Comparison of ENCODE assay signal across 8 mouse cellular contexts in the genomic region with DNA sequence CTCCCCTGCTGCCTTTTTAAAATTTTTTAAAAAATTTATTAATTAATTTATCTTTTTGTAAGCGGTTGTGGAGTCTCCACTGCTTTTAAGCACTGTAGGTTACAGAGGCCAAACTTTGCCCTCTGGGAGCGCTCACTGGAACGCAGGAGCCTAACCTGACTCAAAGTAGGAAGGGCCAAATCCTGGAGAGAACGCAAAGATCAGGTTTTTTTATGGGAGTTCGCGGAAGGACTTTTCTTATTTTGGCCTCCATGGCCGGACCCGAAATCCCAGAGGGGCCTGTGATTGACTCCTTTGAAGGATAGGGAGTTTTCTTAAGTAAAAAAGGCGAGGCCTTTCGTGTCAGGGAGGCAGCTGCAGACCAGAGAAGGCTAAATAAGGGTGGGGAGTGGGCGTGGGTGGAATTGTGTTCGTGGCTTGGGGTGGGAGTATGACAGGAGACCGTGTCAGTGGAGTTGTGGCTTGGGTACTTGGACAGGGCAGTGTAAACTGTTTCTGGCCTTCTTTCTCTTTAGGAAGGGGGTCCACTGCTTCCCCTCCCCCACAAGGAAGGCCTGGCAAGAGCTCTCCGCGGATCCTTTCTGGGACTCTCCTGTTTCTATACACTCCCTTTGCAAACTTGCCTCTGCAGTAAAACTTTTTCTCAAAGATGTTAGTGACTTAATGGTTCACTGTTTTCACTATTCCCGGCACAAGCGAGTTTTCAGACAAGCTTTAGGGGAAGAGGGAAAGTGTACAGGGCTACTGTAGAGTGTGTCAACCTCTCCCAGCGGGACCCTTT. TPM values are rescaled to one million over a fixed set of nuclear protein-coding genes. Genes with fewer than 3 reads are reported as not detected.
DNase-seq lines count a peak whose midpoint lies in the region; ATAC-seq and TF ChIP-seq lines count a peak whose summit lies in the region.

No protein-coding gene starts in this region.

- intact Hi-C loops in gastrocnemius, adult 2 months (cut with DNase I), result loop anchor here (5.0 kb wide), 3 partner anchors 42 to 402 kb away; no protein-coding TSS in a partner anchor

- peak overlapping the region; percentile 54 for H3K4me2 ChIP-seq in liver, embryonic 14.5 days (ENCODE audit: low read depth)

- peak overlapping the region; percentile 98 for H3K27ac ChIP-seq in gastrocnemius, adult 2 months
- no peak overlapping the region for H3K27ac ChIP-seq in liver, embryonic 14.5 days

- peak overlapping the region; percentile 94 for H3K4me3 ChIP-seq in gastrocnemius, adult 2 months
- peak overlapping the region; percentile 55 to 60 for H3K4me3 ChIP-seq in liver, embryonic 14.5 days (ENCODE audit: insufficient read depth in 1 of 2, low read depth in 2 of 2, low read length in 2 of 2)

- no peak for ATAC-seq in CD4-positive, CD25-positive, alpha-beta regulatory T cell, adult 4 months
- ATAC-seq in liver, embryonic 14.5 days (ENCODE audit: insufficient read depth), result no peak

- DNase-seq in CD4-positive, CD25-positive, alpha-beta regulatory T cell, adult 2 months (ENCODE audit: low read depth, low spot score), result peak; percentile 18
- peak; percentile 30 for DNase-seq in adrenal gland, postnatal 25 days
- peak; percentile 38 for DNase-seq in gastrocnemius, adult 2 months
- peak; percentile 15 for DNase-seq in induced T-regulatory cell, adult 2 months (ENCODE audit: low read depth)
- no peak for DNase-seq in liver, embryonic 14.5 days (ENCODE audit: low read depth in 3 of 3, low spot score in 3 of 3)
- peak; percentile 24 for DNase-seq in ovary, postnatal 14 days (ENCODE audit: low spot score)
- no peak for DNase-seq in left cerebral cortex, adult 9 months (ENCODE audit: low spot score in 2 of 2)

- H3K27me3 ChIP-seq in liver, embryonic 14.5 days (ENCODE audit: control insufficient read depth, insufficient read depth, low read length), result peaks cover 18% of the 10 kb centered on the region

- H3K36me3 ChIP-seq in liver, embryonic 14.5 days (replicated peaks; ENCODE audit: control insufficient read depth, insufficient read depth, low read depth), result no peaks in the 10 kb centered on the region

- 15% methylated on average over 18 of the region's 18 CpGs for WGBS in liver, embryonic 14.5 days (ENCODE audit: insufficient replicate concordance)

- H3K4me1 ChIP-seq in liver, embryonic 14.5 days (replicated peaks; ENCODE audit: control insufficient read depth in 2 of 2, insufficient read depth in 2 of 2, low read length in 1 of 2), result peaks cover 0 to 19% of the 10 kb centered on the region in 2 experiments; a peak in 2 of 4 replicates

- H3K9ac ChIP-seq in liver, embryonic 14.5 days (replicated peaks), result peak overlapping the region; percentile 28

- 0 out of 2 replicates have a peak, but pooled peaks have one; percentile 2 for TF ChIP-seq CTCF in gastrocnemius, adult 2 months (IDR thresholded peaks at IDR 0.05)
- no peak for TF ChIP-seq CTCF in liver, embryonic 14.5 days (IDR thresholded peaks at IDR 0.05; ENCODE audit: low read depth)

- TF ChIP-seq EP300 in liver, embryonic 14.5 days (IDR thresholded peaks at IDR 0.05; ENCODE audit: low read depth), result no peak

- no peaks in the 10 kb centered on the region for H3K9me3 ChIP-seq in liver, embryonic 14.5 days (ENCODE audit: control insufficient read depth, low read length)

RNA-seq across cellular contexts. Expression of gene Lpp, which starts 1.1 kb away (rescaled TPM):
- 10 to 100 TPM; 22.3 to 28.2 TPM for polyA plus RNA-seq in CD4-positive, CD25-positive, alpha-beta regulatory T cell, adult 4 months (2017; shearing (Covaris generic))
- 81.9 and 103 TPM in 2 replicates for total RNA-seq in adrenal gland, postnatal 25 days (2021)
- total RNA-seq in gastrocnemius, adult 2 months (2021), result 10 to 100 TPM; 17.7 to 18.0 TPM
- polyA plus RNA-seq in liver, embryonic 14.5 days (2012; rRNA removed), result 1.4 TPM in 2 replicates
- 3.5 and 4.3 TPM in 2 replicates for polyA plus RNA-seq in liver, embryonic 14.5 days (2014; fragmentation: Nextera tagmentation; extraction: Ambion mirVana)

Comparison
In these comparisons a context has a peak if more than half of its experiments do, and no peak if none do; other contexts are left out.
1. DNase-seq: peak in CD4-positive, CD25-positive, alpha-beta regulatory T cell, adult 2 months (single experiment), adrenal gland, postnatal 25 days (single experiment), gastrocnemius, adult 2 months (single experiment), induced T-regulatory cell, adult 2 months (single experiment) and ovary, postnatal 14 days (single experiment); none in liver, embryonic 14.5 days (0 of 3) and left cerebral cortex, adult 9 months (0 of 2).